Mouse (Mus musculus): ENCODE data around the gene Ddx1. TPM values are rescaled to one million over a fixed set of nuclear protein-coding genes. Genes with fewer than 3 reads are reported as not detected.

Ddx1 gene
- total RNA-seq (2021), result 10 to 100 TPM; 80.5 to 89.7 TPM
- 9.1 and 18.3 TPM in 2 replicates for polyA plus RNA-seq (2012; rRNA removed)
- long read RNA-seq, full-length matches to known transcripts, result 103 of 115 reads
- long read RNA-seq, partial matches to known transcripts, result 5 of 115 reads
- long read RNA-seq, other reads (novel, unspliced or antisense), result 7 of 115 reads

- Histone ChIP-seq H3K36me3 (ENCODE audit: control insufficient read depth, insufficient read depth, low read length) (peaks cover 3% of the 10 kb centered on the region), H3K4me3 (peak within 1 kb of the TSS; percentile 90), H3K27me3 (ENCODE audit: control insufficient read depth, insufficient read depth, low read length) (no peaks in the 10 kb centered on the region), H3K27ac (peak within 1 kb of the TSS; percentile 82), H3K4me1 (ENCODE audit: control insufficient read depth, insufficient read depth, low read length) (no peaks in the 10 kb centered on the region), H3K79me2 (replicated peaks; ENCODE audit: control insufficient read depth, insufficient read depth, low read length) (no peaks in the 10 kb centered on the region; the same call in 1 of the 2 replicates), H3K9ac (ENCODE audit: low read depth, low read length) (peak within 1 kb of the TSS; percentile 89)
- WGBS, result 2% methylated on average over 59 of the region's 59 CpGs
- TF ChIP-seq EP300 (IDR thresholded peaks at IDR 0.05; ENCODE audit: insufficient read depth, low read depth, low read length) (no peak), POLR2A (IDR thresholded peaks at IDR 0.05; ENCODE audit: insufficient read depth, low read depth, low read length) (peak; percentile 50)
- DNase-seq, result peak; percentile 82 to 87
- intact Hi-C loops (cut with DNase I), result loop anchor here (2.0 kb wide), 1 partner anchor 22 kb away; no protein-coding TSS in a partner anchor
Measured at GRCm38 (mm10) chr12:13248691-13249572, at the start of gene Ddx1. Gene Ddx1, minus strand, starts transcription at chr12:13249213.

- no peak overlapping the region for H3K9ac ChIP-seq (ENCODE audit: low read depth, low read length)
- no peak for DNase-seq
- no peaks in the 10 kb centered on the region; the same call in 1 of the 2 replicates for H3K4me1 ChIP-seq (ENCODE audit: control insufficient read depth, insufficient read depth, low read length)
Measured at GRCm38 (mm10) chr12:13293421-13293881, 44.4 kb upstream of the Ddx1 start.

GRCm38 (mm10) chr12:13291453-13291852 lies 42.4 kb upstream of the Ddx1 start:
- no peak for TF ChIP-seq CTCF (IDR thresholded peaks at IDR 0.05)
- TF ChIP-seq POLR2A (IDR thresholded peaks at IDR 0.05; ENCODE audit: insufficient read depth, low read depth, low read length), result no peak
- TF ChIP-seq EP300 (IDR thresholded peaks at IDR 0.05; ENCODE audit: insufficient read depth, low read depth, low read length), result no peak
- WGBS, result 88% methylated on average over 2 of the region's 2 CpGs
- H3K27ac ChIP-seq, result no peak overlapping the region
- H3K36me3 ChIP-seq (ENCODE audit: control insufficient read depth, insufficient read depth, low read length), result no peaks in the 10 kb centered on the region
- no peak overlapping the region for H3K4me3 ChIP-seq
- intact Hi-C loops (cut with DNase I), result no loop called here
- H3K9ac ChIP-seq (ENCODE audit: low read depth, low read length), result no peak overlapping the region
- no peaks in the 10 kb centered on the region for H3K27me3 ChIP-seq (ENCODE audit: control insufficient read depth, insufficient read depth, low read length)
- no peaks in the 10 kb centered on the region; the same call in 1 of the 2 replicates for H3K4me1 ChIP-seq (ENCODE audit: control insufficient read depth, insufficient read depth, low read length)
- no peaks in the 10 kb centered on the region; the same call in 1 of the 2 replicates for H3K79me2 ChIP-seq (replicated peaks; ENCODE audit: control insufficient read depth, insufficient read depth, low read length)
- DNase-seq, result no peak

More at GRCm38 (mm10) chr12:13293421-13293881, 44.4 kb upstream of the Ddx1 start:
- TF ChIP-seq CTCF (IDR thresholded peaks at IDR 0.05), result peak; percentile 31
- TF ChIP-seq EP300 (IDR thresholded peaks at IDR 0.05; ENCODE audit: insufficient read depth, low read depth, low read length), result no peak
- WGBS, result 78% methylated on average over 3 of the region's 3 CpGs
- no peak overlapping the region for H3K4me3 ChIP-seq
- intact Hi-C loops (cut with DNase I), result no loop called here
- no peaks in the 10 kb centered on the region for H3K27me3 ChIP-seq (ENCODE audit: control insufficient read depth, insufficient read depth, low read length)
- H3K27ac ChIP-seq, result no peak overlapping the region
- H3K79me2 ChIP-seq (replicated peaks; ENCODE audit: control insufficient read depth, insufficient read depth, low read length), result no peaks in the 10 kb centered on the region
- no peaks in the 10 kb centered on the region for H3K36me3 ChIP-seq (ENCODE audit: control insufficient read depth, insufficient read depth, low read length)

- peaks cover 2% of the 10 kb centered on the region; the same call in 1 of the 2 replicates for H3K4me1 ChIP-seq (ENCODE audit: control insufficient read depth, insufficient read depth, low read length)
- H3K36me3 ChIP-seq (ENCODE audit: control insufficient read depth, insufficient read depth, low read length), result no peaks in the 10 kb centered on the region
- WGBS, result 35% methylated on average over 16 of the region's 16 CpGs
- no peaks in the 10 kb centered on the region for H3K27me3 ChIP-seq (ENCODE audit: control insufficient read depth, insufficient read depth, low read length)
- TF ChIP-seq CTCF (IDR thresholded peaks at IDR 0.05), result no peak
- TF ChIP-seq POLR2A (IDR thresholded peaks at IDR 0.05; ENCODE audit: insufficient read depth, low read depth, low read length), result no peak
- TF ChIP-seq EP300 (IDR thresholded peaks at IDR 0.05; ENCODE audit: insufficient read depth, low read depth, low read length), result no peak
- no peak for DNase-seq
- H3K27ac ChIP-seq, result no peak overlapping the region; the same call in 1 of the 2 replicates
- H3K9ac ChIP-seq (ENCODE audit: low read depth, low read length), result peak overlapping the region; percentile 68
- peak overlapping the region; percentile 63 for H3K4me3 ChIP-seq
- intact Hi-C loops (cut with DNase I), result loop anchor here (2.0 kb wide), 1 partner anchor 21 kb away; the partner anchor contains the start of gene Ddx1
- H3K79me2 ChIP-seq (replicated peaks; ENCODE audit: control insufficient read depth, insufficient read depth, low read length), result no peaks in the 10 kb centered on the region
Measured at GRCm38 (mm10) chr12:13269570-13270390, 20.8 kb upstream of the Ddx1 start.

- peak; percentile 57 for TF ChIP-seq POLR2A (IDR thresholded peaks at IDR 0.05; ENCODE audit: insufficient read depth, low read depth, low read length)
- no peak for TF ChIP-seq CTCF (IDR thresholded peaks at IDR 0.05)
- 0 out of 2 replicates have a peak, but pooled peaks have one; percentile 49 for TF ChIP-seq EP300 (IDR thresholded peaks at IDR 0.05; ENCODE audit: insufficient read depth, low read depth, low read length)
- H3K27me3 ChIP-seq (ENCODE audit: control insufficient read depth, insufficient read depth, low read length), result no peaks in the 10 kb centered on the region
- H3K27ac ChIP-seq, result peak within 1 kb of the TSS; percentile 74
- 4% methylated on average over 38 of the region's 38 CpGs for WGBS
- H3K4me1 ChIP-seq (ENCODE audit: control insufficient read depth, insufficient read depth, low read length), result peaks cover 2% of the 10 kb centered on the region; the same call in 1 of the 2 replicates
- peak within 1 kb of the TSS; percentile 68 for H3K9ac ChIP-seq (ENCODE audit: low read depth, low read length)
- peak; percentile 88 to 93 for DNase-seq
- no peaks in the 10 kb centered on the region for H3K36me3 ChIP-seq (ENCODE audit: control insufficient read depth, insufficient read depth, low read length)
- intact Hi-C loops (cut with DNase I), result no loop called here
- H3K79me2 ChIP-seq (replicated peaks; ENCODE audit: control insufficient read depth, insufficient read depth, low read length), result no peaks in the 10 kb centered on the region
- peak within 1 kb of the TSS; percentile 63 for H3K4me3 ChIP-seq
Measured at GRCm38 (mm10) chr12:13268826-13269449, 19.9 kb upstream of the Ddx1 start, which contains the start of gene Nbas. Gene Nbas, plus strand, starts transcription at chr12:13269133.
